Mouse (Mus musculus): ENCODE data around the gene Arhgap19. TPM values are rescaled to one million over a fixed set of nuclear protein-coding genes. Genes with fewer than 3 reads are reported as not detected.

Arhgap19 gene
- total and polyA plus RNA-seq, 3 experiments: 20.4 to 36.8 (median 30.1) TPM

GRCm38 (mm10) chr19:41796148-41796760 lies 5.6 kb downstream of the Arhgap19 start:
- Histone ChIP-seq H3K4me2 (ENCODE audit: insufficient read depth, low read depth, poor library complexity, severe bottlenecking) (no peak overlapping the region), H3K27ac (ENCODE audit: insufficient read depth, low read depth) (no peak overlapping the region), H3K9ac (ENCODE audit: insufficient read depth, low read depth) (no peak overlapping the region), H3K36me3 (replicated peaks in 1 of 2; ENCODE audit: control insufficient read depth in 1 of 2, insufficient read depth in 1 of 2, low read length in 1 of 2) (peaks cover under 1 to 21% of the 10 kb centered on the region in 2 experiments), H3K4me1 (ENCODE audit: control insufficient read depth in 1 of 2, insufficient read depth in 2 of 2) (peaks cover 4 to 23% of the 10 kb centered on the region in 2 experiments), H3K27me3 (replicated peaks) (no peaks in the 10 kb centered on the region), H3K9me3 (replicated peaks; ENCODE audit: low read length) (no peaks in the 10 kb centered on the region), H3K4me3 (replicated peaks in 1 of 3; ENCODE audit: low read depth in 2 of 3, low read length in 2 of 3, poor library complexity in 1 of 3) (no peak overlapping the region), H3K79me2 (replicated peaks; ENCODE audit: control insufficient read depth, extremely low read depth, insufficient read depth, poor library complexity, severe bottlenecking) (peaks cover 14% of the 10 kb centered on the region; the same call in 1 of the 2 replicates)
- dilution Hi-C loops (cut with MboI; ENCODE audit: extremely low pct_ligation_motif_present, extremely low pct_unique_long_range_greater_than_20kb, low sequenced_read_pairs) (no loop called here), in situ Hi-C loops (cut with MboI; ENCODE audit: low pct_ligation_motif_present, low pct_unique_long_range_greater_than_20kb, low sequenced_read_pairs) (no loop called here)
- no peak for TF ChIP-seq MAFK (IDR thresholded peaks at IDR 0.05; ENCODE audit: insufficient replicate concordance, low read length)
- no peak for TF ChIP-seq NRF1 (IDR thresholded peaks at IDR 0.05; ENCODE audit: low read depth, low read length)
- TF ChIP-seq IRF4 (IDR thresholded peaks at IDR 0.05; ENCODE audit: low read depth, low read length): no peak
- TF ChIP-seq ZMIZ1 (IDR thresholded peaks at IDR 0.05; ENCODE audit: low read depth, low read length): no peak
- no peak for TF ChIP-seq KAT2A (IDR thresholded peaks at IDR 0.05; ENCODE audit: insufficient replicate concordance, low read length)
- no peak for TF ChIP-seq JUN (IDR thresholded peaks at IDR 0.05; ENCODE audit: insufficient read depth, low read depth, low read length)
- DNase-seq (ENCODE audit: extremely low read depth): no peak

GRCm38 (mm10) chr19:41794901-41795300 lies 6.9 kb downstream of the Arhgap19 start:
- Histone ChIP-seq H3K36me3 (replicated peaks in 1 of 2; ENCODE audit: control insufficient read depth in 1 of 2, insufficient read depth in 1 of 2, low read length in 1 of 2) (peaks cover 4 to 26% of the 10 kb centered on the region in 2 experiments), H3K9me3 (replicated peaks; ENCODE audit: low read length) (no peaks in the 10 kb centered on the region), H3K4me3 (replicated peaks in 1 of 3; ENCODE audit: low read depth in 2 of 3, low read length in 2 of 3, poor library complexity in 1 of 3) (no peak overlapping the region), H3K9ac (ENCODE audit: insufficient read depth, low read depth) (no peak overlapping the region), H3K27ac (ENCODE audit: insufficient read depth, low read depth) (no peak overlapping the region), H3K27me3 (replicated peaks) (no peaks in the 10 kb centered on the region), H3K4me2 (ENCODE audit: insufficient read depth, low read depth, poor library complexity, severe bottlenecking) (no peak overlapping the region), H3K4me1 (ENCODE audit: control insufficient read depth in 1 of 2, insufficient read depth in 2 of 2) (peaks cover 0 to 11% of the 10 kb centered on the region in 2 experiments; a peak in 2 of 4 replicates), H3K79me2 (replicated peaks; ENCODE audit: control insufficient read depth, extremely low read depth, insufficient read depth, poor library complexity, severe bottlenecking) (peaks cover 5% of the 10 kb centered on the region; the same call in 1 of the 2 replicates)
- in situ Hi-C loops (cut with MboI; ENCODE audit: low pct_ligation_motif_present, low pct_unique_long_range_greater_than_20kb, low sequenced_read_pairs): no loop called here
- TF ChIP-seq ZC3H11A (IDR thresholded peaks at IDR 0.05; ENCODE audit: low read depth, low read length): no peak
- TF ChIP-seq NELFE (IDR thresholded peaks at IDR 0.05; ENCODE audit: low read depth, low read length): no peak
- TF ChIP-seq NRF1 (IDR thresholded peaks at IDR 0.05; ENCODE audit: low read depth, low read length): no peak
- TF ChIP-seq CHD1 (IDR thresholded peaks at IDR 0.05; ENCODE audit: low read depth, low read length): no peak
- TF ChIP-seq ELF1 (IDR thresholded peaks at IDR 0.05; ENCODE audit: low read depth, low read length): no peak
- TF ChIP-seq RCOR1 (conservative IDR thresholded peaks at IDR 0.05; ENCODE audit: low read depth, low read length): no peak
- no peak for TF ChIP-seq POLR2A (IDR thresholded peaks at IDR 0.05; ENCODE audit: low read depth, low read length)
- TF ChIP-seq USF1 (IDR thresholded peaks at IDR 0.05; ENCODE audit: low read depth, low read length): no peak
- TF ChIP-seq E2F4 (IDR thresholded peaks at IDR 0.05; ENCODE audit: insufficient replicate concordance, low read depth, low read length): no peak
- no peak for TF ChIP-seq IRF4 (IDR thresholded peaks at IDR 0.05; ENCODE audit: low read depth, low read length)
- no peak for TF ChIP-seq EP300 (IDR thresholded peaks at IDR 0.05; ENCODE audit: low read length)
- no peak for TF ChIP-seq MYC (IDR thresholded peaks at IDR 0.05; ENCODE audit: low read depth, low read length)
- TF ChIP-seq USF2 (conservative IDR thresholded peaks at IDR 0.05; ENCODE audit: low read depth, low read length): no peak
- TF ChIP-seq RAD21 (IDR thresholded peaks at IDR 0.05; ENCODE audit: low read depth, low read length): no peak
- no peak for TF ChIP-seq MEF2A (IDR thresholded peaks at IDR 0.05; ENCODE audit: borderline replicate concordance, low read depth, low read length)
- TF ChIP-seq UBTF (IDR thresholded peaks at IDR 0.05; ENCODE audit: low read depth, low read length): no peak
- DNase-seq (ENCODE audit: extremely low read depth): no peak
- dilution Hi-C loops (cut with MboI; ENCODE audit: extremely low pct_ligation_motif_present, extremely low pct_unique_long_range_greater_than_20kb, low sequenced_read_pairs): no loop called here

All from CH12.LX (cell line).